Mouse (Mus musculus): ENCODE measurements at regions not wholly inside any gene's neighbourhood (a gene's known extent, or its start where the extent isn't known, plus 50 kb on each side); places are given as distances from the start of the nearest gene placed in this dataset.

DNA sequence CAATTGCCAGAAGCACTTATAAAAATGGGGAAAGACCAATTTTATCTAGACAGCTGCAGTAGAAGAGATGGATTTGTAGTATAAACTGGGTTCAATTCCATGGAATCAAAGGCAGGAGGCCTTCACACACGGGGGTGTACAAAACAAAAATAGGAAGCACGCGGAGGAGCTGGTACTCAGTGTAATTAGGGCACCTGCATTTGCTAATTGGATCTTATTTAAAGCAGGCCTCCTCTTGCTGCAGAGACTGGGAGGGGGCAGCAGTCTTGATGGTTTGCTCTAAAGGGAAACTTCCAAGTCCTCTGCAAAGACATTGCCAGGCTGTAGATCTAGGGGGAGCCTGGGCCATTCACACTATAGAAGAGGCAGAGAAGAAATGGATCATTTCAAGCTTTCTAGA, 268.2 kb upstream of the Tmem132c start:
- DNase-seq: no peak

DNA sequence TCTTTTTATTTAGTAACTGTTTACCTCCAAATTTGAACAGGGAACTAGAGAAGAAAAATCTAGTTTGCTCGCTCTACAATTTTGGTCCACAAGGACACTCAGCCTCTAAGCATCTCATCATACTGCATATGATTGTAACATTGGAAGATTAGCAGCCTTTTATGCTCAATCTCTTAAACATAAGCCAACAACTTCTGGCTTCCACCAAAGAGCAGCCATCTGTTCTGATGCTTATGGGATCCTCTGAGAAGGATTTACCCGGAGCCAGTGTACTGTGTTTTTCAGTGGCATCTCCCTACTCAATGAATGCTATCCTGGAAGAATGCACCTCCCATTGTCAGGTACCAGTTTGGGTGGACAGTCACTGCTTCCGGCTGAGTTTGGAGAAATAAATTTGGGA, 267.0 kb upstream of the Tmem132c start:
- DNase-seq: no peak

DNA sequence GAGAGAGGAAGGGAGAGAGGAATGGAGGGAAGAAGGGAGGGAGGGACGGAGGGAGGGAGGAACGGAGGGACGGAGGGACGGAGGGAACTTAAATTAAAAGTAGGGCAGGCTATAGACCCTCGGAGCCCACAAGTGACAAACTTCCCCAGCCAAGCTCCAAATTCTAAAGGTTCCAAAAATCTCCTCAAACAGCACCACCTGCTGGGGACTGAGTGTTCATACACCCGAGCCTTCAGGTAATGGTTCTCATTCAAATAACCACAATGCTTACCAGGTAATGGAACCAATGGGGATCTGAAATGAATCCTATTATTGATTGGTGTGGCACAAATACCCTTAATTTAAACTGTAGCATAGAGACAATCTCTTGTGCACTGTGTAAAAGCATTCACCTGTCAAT, 246.0 kb upstream of the Tmem132c start:
- DNase-seq: no peak

DNA sequence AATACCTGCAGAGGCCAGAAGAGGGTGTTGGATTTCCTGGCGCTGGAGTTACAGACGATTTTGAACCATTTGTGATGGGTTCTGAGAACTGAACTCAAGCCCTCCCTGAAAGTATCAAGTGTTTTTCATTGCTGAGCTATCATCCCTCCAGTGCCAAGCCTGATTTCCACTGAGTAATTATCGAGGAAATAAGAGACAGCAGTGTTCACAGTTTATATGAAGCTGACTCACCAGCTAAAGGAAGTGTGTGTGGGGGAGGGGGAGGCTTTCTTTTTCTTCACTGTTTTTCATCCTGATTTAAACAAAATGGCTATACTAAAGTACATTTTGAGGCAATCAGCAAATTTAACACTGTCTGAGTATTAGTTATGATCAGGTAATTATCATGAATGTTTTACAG, 227.4 kb upstream of the Tmem132c start:
- no peak for DNase-seq

DNA sequence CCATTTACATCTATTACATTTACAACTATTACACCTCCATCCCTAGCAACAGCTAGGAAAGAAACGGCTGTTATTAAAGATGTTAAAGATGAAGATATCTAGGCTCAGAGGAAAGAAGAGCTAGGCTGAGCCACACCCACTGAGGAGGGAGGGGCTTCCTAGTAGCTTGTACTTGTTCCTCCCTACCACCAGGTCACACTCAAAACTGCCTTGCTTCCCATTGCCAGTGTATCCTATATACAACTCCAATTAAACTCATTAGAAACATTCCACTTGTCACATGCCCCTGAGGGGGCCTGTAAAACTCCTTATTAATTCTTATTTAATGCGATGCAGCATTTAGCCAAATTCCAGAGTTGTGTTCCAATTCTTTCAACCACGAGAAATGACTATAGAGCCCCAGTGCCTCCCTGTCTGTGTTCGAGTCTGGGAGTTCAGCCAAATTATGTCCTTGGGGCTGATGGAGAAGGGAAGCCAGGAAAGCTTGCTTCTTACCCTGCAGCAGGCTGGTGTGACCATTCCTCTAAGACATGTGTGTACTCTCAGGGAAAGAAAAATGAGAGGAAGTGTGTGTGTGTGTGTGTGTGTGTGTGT, 225.0 kb upstream of the Tmem132c start:
- DNase-seq: no peak

DNA sequence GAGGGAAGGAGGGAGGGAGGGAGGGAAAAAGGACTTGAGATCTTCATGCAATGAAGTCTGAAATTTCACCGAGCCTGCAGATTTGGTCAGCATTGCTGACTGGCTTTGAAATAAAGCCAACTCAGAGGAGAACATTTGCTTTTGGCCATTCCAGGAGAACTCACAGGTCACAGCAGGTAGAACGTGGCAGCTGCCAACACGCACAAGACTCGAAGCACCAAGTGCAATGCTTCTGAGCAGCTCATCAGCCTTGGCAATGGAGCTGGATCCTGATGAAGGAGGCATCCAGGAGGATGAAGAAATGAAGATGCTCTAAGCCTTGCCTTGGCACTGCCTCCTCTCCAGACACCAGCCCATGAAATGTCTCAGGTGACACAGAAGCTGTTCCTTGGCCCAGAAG, 223.6 kb upstream of the Tmem132c start:
- DNase-seq: no peak

DNA sequence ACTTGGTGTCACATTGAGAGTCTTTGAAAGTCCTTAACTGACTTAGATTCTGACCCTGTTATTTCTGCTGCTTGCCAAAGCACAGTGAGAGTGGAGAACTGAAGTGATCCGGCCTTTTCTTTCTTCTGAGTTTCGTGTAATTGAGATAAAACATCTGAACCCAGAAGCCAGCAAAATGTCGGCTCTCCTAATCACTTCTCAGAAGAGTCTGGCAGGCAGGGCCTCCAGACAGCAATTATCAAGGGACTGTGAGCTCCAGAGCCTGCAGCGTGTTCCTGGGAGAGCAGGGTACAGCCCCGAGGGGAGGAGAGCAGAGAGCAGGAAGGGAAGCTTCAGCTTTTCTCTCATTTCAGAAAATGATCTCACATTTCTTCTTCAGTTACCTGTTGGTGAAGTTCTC, 205.1 kb upstream of the Tmem132c start:
- no peak for DNase-seq

DNA sequence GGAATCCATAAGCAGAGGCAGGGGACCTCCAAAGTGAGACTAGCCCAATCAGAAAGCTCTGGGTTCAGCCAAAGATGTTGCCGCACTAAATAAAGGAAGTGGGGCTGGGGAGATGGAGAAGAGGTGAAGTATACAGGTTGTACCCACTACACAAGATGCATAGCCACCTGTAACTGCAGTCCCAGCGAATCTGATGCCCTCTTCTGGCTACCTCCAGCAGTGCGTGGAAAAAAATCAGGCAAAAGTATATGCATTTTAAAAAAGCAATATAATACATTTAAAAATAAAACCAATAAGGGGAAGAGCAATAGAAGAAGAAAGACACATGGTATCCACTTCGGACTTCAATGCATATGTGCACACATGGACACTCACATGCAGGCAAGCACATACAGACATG, 183.8 kb upstream of the Tmem132c start:
- no peak for DNase-seq

DNA sequence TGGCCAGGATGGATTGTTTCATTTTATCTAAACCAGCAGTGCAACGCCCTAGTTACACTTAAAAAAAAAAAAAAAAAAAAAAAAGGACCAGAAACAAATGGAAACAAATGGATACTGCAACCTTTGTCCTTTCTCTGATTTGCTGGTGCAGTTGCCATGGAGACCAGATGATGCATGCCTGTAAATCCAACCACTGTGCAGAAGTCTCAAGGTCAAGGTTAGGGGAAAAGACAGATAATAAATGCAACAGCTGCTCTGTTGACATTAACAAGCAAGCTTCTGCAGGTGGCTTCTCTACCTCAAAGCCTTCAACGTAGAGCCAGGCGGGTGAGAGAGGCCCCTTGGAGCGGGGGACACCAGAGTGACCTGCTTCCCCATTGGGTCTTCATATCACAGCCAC, 167.3 kb upstream of the Tmem132c start:
- no peak for DNase-seq
